Mouse (Mus musculus) hindbrain, postnatal 0 days (tissue): ENCODE measurements around the gene Snd1. TPM values are rescaled to one million over a fixed set of nuclear protein-coding genes. Genes with fewer than 3 reads are reported as not detected.

ENCODE experiments used
- ATAC-seq: fragments of 200-750 bp; cut with Nextera tagmentation; 2 replicates; pipeline ENCODE4 v1.8.0; 2017; ENCODE audit warnings: mild to moderate bottlenecking, moderate TSS enrichment, moderate library complexity
- DNase-seq: peaks from one replicate; pipeline ENCODE4 v3.0.0-alpha.2; 2015; ENCODE audit warnings: low spot score
- H3K27ac ChIP-seq: fragments of 300-500 bp; sonication (generic); 2 replicates; pipeline ENCODE4 v1.5.1; 2014; ENCODE audit warnings: mild to moderate bottlenecking
- H3K27me3 ChIP-seq: fragments of 300-500 bp; sonication (generic); 2 replicates; pipeline ENCODE4 v1.6.1; 2014; ENCODE audit warnings: low read length, mixed read lengths; ENCODE audit not compliant: insufficient read depth
- H3K36me3 ChIP-seq: fragments of 300-500 bp; sonication (generic); 2 replicates; pipeline ENCODE4 v1.6.1; 2014; ENCODE audit warnings: low read length, mixed read lengths; ENCODE audit not compliant: insufficient read depth
- H3K4me1 ChIP-seq: fragments of 300-500 bp; sonication (generic); 2 replicates; pipeline ENCODE4 v1.6.1; 2014; ENCODE audit warnings: antibody characterized with exemption, low read length, mixed read lengths; ENCODE audit not compliant: insufficient read depth
- H3K4me2 ChIP-seq: fragments of 300-500 bp; sonication (generic); 2 replicates; pipeline ENCODE4 v1.6.1; 2014; ENCODE audit warnings: low read depth, mild to moderate bottlenecking, low read length, moderate library complexity, mixed read lengths
- H3K4me3 ChIP-seq: fragments of 300-500 bp; sonication (generic); 2 replicates; pipeline ENCODE4 v1.5.1; 2014; ENCODE audit warnings: low read length
- H3K9ac ChIP-seq: fragments of 300-500 bp; sonication (generic); replicated peaks from 2 replicates; pipeline ENCODE4 v1.6.1; 2014; ENCODE audit warnings: mild to moderate bottlenecking, low read length, moderate library complexity, mixed read lengths
- H3K9me3 ChIP-seq: fragments of 300-500 bp; sonication (generic); 2 replicates; pipeline ENCODE4 v1.6.1; 2016; ENCODE audit warnings: low read length, mixed read lengths
- CTCF ChIP-seq: IDR thresholded peaks from 2 replicates; pipeline ENCODE4 v1.5.1; 2016; ENCODE audit warnings: antibody characterized with exemption, control low read depth, low read depth
- WGBS: fragments of 180-500 bp; shearing (Covaris S2); extraction: QIAGEN DNeasy Blood & Tissue Kit; methylation state at CpG from one replicate; pipeline ENCODE4 v1.1.7; 2014; 5-methylcytosine and 5-hydroxymethylcytosine counted together
- polyA plus RNA-seq: library from polyadenylated mRNA; unstranded; fragments of >200 nt; fragmentation: Nextera tagmentation; extraction: Ambion mirVana; gene quantifications from 2 replicates; pipeline ENCODE4 v1.2.1, GENCODE M21; 2015
- total RNA-seq: library from RNA; depleted of rRNA; stranded (reverse); fragments of >200 nt; gene quantifications from 2 replicates; pipeline ENCODE4 v1.2.3, GENCODE M21; 2014

Snd1 gene
- total and polyA plus RNA-seq, 2 experiments from 2014 or later, result 67.6 to 85.5 TPM

GRCm38 (mm10) chr6:28957486-28957885, 482.5 kb downstream of the Snd1 start:
- ATAC-seq, result no peak
- no peaks in the 10 kb centered on the region for H3K9me3 ChIP-seq
- no peaks in the 10 kb centered on the region for H3K4me1 ChIP-seq
- no peak overlapping the region for H3K4me3 ChIP-seq
- H3K27me3 ChIP-seq, result no peaks in the 10 kb centered on the region
- WGBS, result 69% methylated on average over 10 of the region's 10 CpGs
- H3K27ac ChIP-seq, result no peak overlapping the region
- DNase-seq, result no peak
- H3K4me2 ChIP-seq, result no peak overlapping the region
- no peaks in the 10 kb centered on the region for H3K36me3 ChIP-seq
- no peak overlapping the region for H3K9ac ChIP-seq
- TF ChIP-seq CTCF, result no peak

- WGBS, result 44% methylated on average over 5 of the region's 5 CpGs
- Histone ChIP-seq H3K27ac (no peak overlapping the region), H3K9me3 (no peaks in the 10 kb centered on the region)
Measured at GRCm38 (mm10) chr6:28963178-28963577, 488.2 kb downstream of the Snd1 start.

DNA sequence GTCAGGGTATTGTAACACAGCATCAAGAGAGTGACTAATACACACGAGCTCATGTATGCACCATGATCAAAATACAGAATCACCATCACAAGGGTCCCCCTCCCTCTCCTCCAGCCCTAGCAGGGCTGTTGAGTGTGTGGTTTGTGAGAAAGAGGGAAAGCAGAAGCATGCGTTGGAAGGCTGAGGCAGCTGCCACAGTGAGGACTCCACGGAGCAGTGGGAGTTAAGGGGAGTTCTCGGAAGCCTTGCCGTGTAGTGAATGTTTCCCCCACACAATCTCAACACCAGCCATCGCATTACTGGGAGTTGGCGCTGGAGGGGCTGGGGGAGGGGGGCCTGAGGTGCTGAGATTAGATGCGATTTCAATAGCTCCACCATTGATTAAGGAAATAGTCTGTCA, 490.3 kb downstream of the Snd1 start:
- Histone ChIP-seq H3K4me1 (no peaks in the 10 kb centered on the region), H3K9me3 (no peaks in the 10 kb centered on the region), H3K9ac (no peak overlapping the region), H3K4me2 (no peak overlapping the region), H3K36me3 (no peaks in the 10 kb centered on the region), H3K27me3 (no peaks in the 10 kb centered on the region), H3K27ac (no peak overlapping the region), H3K4me3 (no peak overlapping the region)
- TF ChIP-seq CTCF, result no peak
- WGBS, result 60% methylated on average over 8 of the region's 8 CpGs
- DNase-seq (no peak), ATAC-seq (no peak)

More at GRCm38 (mm10) chr6:28963178-28963577, 488.2 kb downstream of the Snd1 start:
- no peak overlapping the region for H3K4me2 ChIP-seq
- TF ChIP-seq CTCF, result no peak
- no peaks in the 10 kb centered on the region for H3K27me3 ChIP-seq
- DNase-seq (no peak), ATAC-seq (no peak)
- H3K9ac ChIP-seq, result no peak overlapping the region
- H3K4me1 ChIP-seq, result no peaks in the 10 kb centered on the region
- H3K36me3 ChIP-seq, result no peaks in the 10 kb centered on the region
- H3K4me3 ChIP-seq, result no peak overlapping the region

- no peak for TF ChIP-seq CTCF
- Histone ChIP-seq H3K27ac (no peak overlapping the region), H3K4me2 (no peak overlapping the region), H3K27me3 (no peaks in the 10 kb centered on the region), H3K4me3 (no peak overlapping the region), H3K9me3 (no peaks in the 10 kb centered on the region), H3K36me3 (no peaks in the 10 kb centered on the region), H3K4me1 (no peaks in the 10 kb centered on the region), H3K9ac (no peak overlapping the region)
- 64% methylated on average over 5 of the region's 5 CpGs for WGBS
- no peak for ATAC-seq
- DNase-seq, result no peak
Measured at GRCm38 (mm10) chr6:28969615-28970014, 494.7 kb downstream of the Snd1 start.

GRCm38 (mm10) chr6:28970711-28971110, 495.8 kb downstream of the Snd1 start:
- 30% methylated on average over 4 of the region's 4 CpGs for WGBS
- no peak overlapping the region for H3K4me2 ChIP-seq
- no peaks in the 10 kb centered on the region for H3K36me3 ChIP-seq
- no peak for TF ChIP-seq CTCF
- no peaks in the 10 kb centered on the region for H3K9me3 ChIP-seq
- peak; percentile 26 for DNase-seq
- H3K4me1 ChIP-seq, result no peaks in the 10 kb centered on the region
- H3K4me3 ChIP-seq, result no peak overlapping the region
- no peaks in the 10 kb centered on the region for H3K27me3 ChIP-seq
- no peak overlapping the region for H3K27ac ChIP-seq
- ATAC-seq, result 0 out of 2 replicates have a peak, but pooled peaks have one; percentile 12
- no peak overlapping the region for H3K9ac ChIP-seq

DNA sequence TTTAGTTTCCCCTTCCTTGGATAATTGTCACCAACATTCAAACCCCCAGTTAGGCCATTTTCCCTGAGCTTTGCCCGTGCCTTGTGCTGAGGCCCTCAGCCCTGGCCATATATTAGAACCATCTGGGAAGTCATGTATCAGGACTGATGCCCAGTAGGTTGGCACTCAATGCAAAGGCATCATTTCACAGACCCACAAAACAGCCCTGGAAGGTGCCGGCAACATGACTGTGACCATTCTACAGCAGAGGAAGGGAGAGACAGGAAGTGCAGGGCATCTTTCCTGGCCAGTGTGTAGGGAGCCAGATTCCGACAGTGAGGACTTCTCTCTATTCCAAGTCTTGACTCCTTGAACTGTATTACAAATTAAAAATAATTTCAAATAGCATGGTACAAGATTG, 499.6 kb downstream of the Snd1 start:
- 57% methylated on average over 3 of the region's 3 CpGs for WGBS

GRCm38 (mm10) chr6:28975106-28975505, 500.2 kb downstream of the Snd1 start:
- no peak overlapping the region for H3K4me3 ChIP-seq
- no peak overlapping the region for H3K9ac ChIP-seq
- no peaks in the 10 kb centered on the region for H3K9me3 ChIP-seq
- WGBS, result 48% methylated on average over 1 of the region's 1 CpGs
- no peak overlapping the region for H3K4me2 ChIP-seq
- DNase-seq, result peak; percentile 79
- no peak; the same call in 1 of the 2 replicates for TF ChIP-seq CTCF
- H3K27ac ChIP-seq, result no peak overlapping the region
- H3K36me3 ChIP-seq, result no peaks in the 10 kb centered on the region
- H3K4me1 ChIP-seq, result no peaks in the 10 kb centered on the region
- no peaks in the 10 kb centered on the region for H3K27me3 ChIP-seq
- no peak for ATAC-seq

More for the DNA sequence above, 499.6 kb downstream of the Snd1 start:
- no peaks in the 10 kb centered on the region for H3K4me1 ChIP-seq
- H3K4me2 ChIP-seq, result no peak overlapping the region
- no peak for TF ChIP-seq CTCF
- ATAC-seq, result no peak
- no peak overlapping the region for H3K4me3 ChIP-seq
- no peak for DNase-seq
- H3K9me3 ChIP-seq, result no peaks in the 10 kb centered on the region
- no peaks in the 10 kb centered on the region for H3K27me3 ChIP-seq
- no peak overlapping the region for H3K27ac ChIP-seq
- no peaks in the 10 kb centered on the region for H3K36me3 ChIP-seq
- H3K9ac ChIP-seq, result no peak overlapping the region
